Mouse (Mus musculus): ENCODE data around the gene Col1a1. TPM values are rescaled to one million over a fixed set of nuclear protein-coding genes. Genes with fewer than 3 reads are reported as not detected.
A peak's percentile ranks its signal among the peaks of the same experiment; 100 is the strongest.

The Col1a1 gene
- polyA plus RNA-seq, 1 experiment from 2014 or later: 7.4 TPM

DNA sequence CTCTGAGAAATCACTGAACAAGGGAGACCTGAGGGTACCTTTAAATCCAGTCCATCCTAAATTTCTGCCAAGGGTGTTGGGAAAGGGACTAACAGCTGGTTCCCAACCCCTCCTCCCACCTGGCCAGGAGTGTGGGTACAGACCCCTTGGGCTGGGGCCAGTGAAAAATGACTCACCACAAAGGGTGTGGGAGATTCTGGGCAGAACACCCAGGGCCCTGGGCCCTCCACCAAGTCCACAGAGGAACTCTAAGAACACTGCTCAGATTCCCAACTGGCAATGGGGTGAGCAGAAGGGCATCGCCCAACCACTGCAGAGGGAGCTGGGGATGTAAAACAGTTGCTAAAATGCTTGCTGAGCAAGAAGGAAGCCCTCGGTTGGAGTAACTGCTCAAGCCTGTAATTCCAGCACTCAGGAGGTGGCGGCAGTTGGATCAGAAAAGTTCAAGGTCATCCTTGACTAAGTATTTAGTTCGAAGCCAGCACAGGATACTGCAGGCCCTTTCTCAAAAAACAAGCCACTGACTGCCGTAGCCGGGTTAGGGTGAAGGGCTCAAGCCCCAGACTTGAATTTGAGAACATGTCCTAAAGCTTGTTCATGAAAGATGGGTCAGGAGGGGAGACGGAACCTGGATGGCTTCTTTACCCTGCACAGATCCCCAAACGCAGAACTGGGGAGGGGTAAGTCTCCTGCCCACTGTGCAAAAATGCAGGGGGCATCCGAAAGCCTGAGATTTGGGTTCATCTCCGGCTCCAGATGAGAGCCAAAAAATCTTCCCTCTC, 52.9 kb downstream of the Col1a1 start:
- no peaks in the 10 kb centered on the region for H3K36me3 ChIP-seq (ENCODE audit: control insufficient read depth, insufficient read depth, low read length)
- H3K4me3 ChIP-seq (ENCODE audit: low read depth, low read length): peak overlapping the region; percentile 40
- H3K9me3 ChIP-seq (ENCODE audit: control insufficient read depth, low read length): no peaks in the 10 kb centered on the region
- H3K4me1 ChIP-seq (ENCODE audit: control insufficient read depth, insufficient read depth, low read length): peaks cover 29% of the 10 kb centered on the region
- peaks cover 4% of the 10 kb centered on the region; the same call in 1 of the 2 replicates for H3K27me3 ChIP-seq (ENCODE audit: control insufficient read depth, insufficient read depth, low read length)
- WGBS: 18% methylated on average over 10 of the region's 10 CpGs
- H3K9ac ChIP-seq (replicated peaks; ENCODE audit: low read depth, low read length): peak overlapping the region; percentile 63
- peak overlapping the region; percentile 91 for H3K27ac ChIP-seq (ENCODE audit: low read depth, low read length)
- H3K4me2 ChIP-seq (ENCODE audit: low read depth, low read length): peak overlapping the region; percentile 100
- no peak for ATAC-seq (ENCODE audit: low read depth)

DNA sequence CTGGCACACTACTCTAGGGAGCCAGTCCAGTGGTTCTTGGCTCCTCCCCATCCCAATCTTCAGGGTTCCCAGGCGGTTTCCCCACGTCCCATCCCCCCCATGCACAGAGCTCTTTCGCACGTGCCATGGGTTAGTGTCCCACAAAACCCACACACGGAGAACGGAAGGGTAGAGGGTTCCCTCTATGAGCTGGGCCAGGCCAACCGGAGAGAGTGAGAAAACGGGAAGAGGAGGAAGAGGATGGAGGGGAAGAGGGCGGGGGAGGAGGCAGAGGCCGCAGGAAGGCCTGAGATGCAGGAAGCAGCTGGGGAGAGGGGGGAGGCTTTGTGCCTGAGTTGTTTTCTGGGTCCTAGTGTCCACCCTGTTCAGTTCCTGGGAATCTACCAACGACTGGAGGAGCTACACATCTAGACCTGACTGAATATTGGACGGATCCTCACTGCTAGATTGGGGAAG, 53.6 kb downstream of the Col1a1 start:
- peaks cover 4% of the 10 kb centered on the region; the same call in 1 of the 2 replicates for H3K27me3 ChIP-seq (ENCODE audit: control insufficient read depth, insufficient read depth, low read length)
- H3K9me3 ChIP-seq (ENCODE audit: control insufficient read depth, low read length): no peaks in the 10 kb centered on the region
- H3K4me3 ChIP-seq (ENCODE audit: low read depth, low read length): peak overlapping the region; percentile 97
- peak overlapping the region; percentile 91 for H3K27ac ChIP-seq (ENCODE audit: low read depth, low read length)
- peak; percentile 68 for ATAC-seq (ENCODE audit: low read depth)
- peaks cover 35% of the 10 kb centered on the region for H3K4me1 ChIP-seq (ENCODE audit: control insufficient read depth, insufficient read depth, low read length)
- WGBS: 0% methylated on average over 12 of the region's 12 CpGs
- peak overlapping the region; percentile 63 for H3K9ac ChIP-seq (replicated peaks; ENCODE audit: low read depth, low read length)
- H3K36me3 ChIP-seq (ENCODE audit: control insufficient read depth, insufficient read depth, low read length): no peaks in the 10 kb centered on the region
- peak overlapping the region; percentile 100 for H3K4me2 ChIP-seq (ENCODE audit: low read depth, low read length)

DNA sequence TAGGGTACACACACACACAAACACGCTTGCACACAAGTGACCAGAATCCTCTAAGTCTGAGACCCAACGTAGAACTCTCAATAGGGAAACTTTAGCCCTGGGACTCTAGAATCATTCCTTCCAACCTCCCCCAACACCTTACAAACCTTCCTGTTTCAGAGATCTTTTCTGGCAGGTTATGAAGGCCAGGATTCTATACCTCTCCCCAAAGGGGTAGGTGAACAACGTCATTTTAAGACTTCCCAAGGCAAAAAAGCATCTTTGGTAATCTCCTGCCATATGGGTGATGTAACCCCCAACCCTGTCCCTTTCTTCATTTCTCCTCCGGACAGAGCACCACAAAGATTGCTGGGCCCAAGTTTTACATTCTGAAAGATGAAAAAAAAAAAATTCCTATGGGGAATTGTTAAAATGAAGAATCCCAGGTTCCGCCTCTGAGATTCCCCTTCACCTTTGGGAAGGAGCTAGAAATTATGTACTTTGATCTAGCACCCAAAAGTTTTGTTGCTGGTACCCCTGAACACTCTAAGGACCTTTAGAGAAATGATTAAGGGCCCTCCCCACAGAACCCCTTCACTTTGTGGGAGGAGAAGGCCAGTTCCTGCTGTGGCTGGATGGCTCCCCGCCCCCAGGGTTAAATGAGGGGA, 54.2 kb downstream of the Col1a1 start:
- Histone ChIP-seq H3K4me1 (ENCODE audit: control insufficient read depth, insufficient read depth, low read length) (peaks cover 41% of the 10 kb centered on the region), H3K4me2 (ENCODE audit: low read depth, low read length) (peak overlapping the region; percentile 100), H3K4me3 (ENCODE audit: low read depth, low read length) (peak overlapping the region; percentile 97), H3K9me3 (ENCODE audit: control insufficient read depth, low read length) (no peaks in the 10 kb centered on the region), H3K9ac (replicated peaks; ENCODE audit: low read depth, low read length) (peak overlapping the region; percentile 5; the same call in 1 of the 2 replicates), H3K27ac (ENCODE audit: low read depth, low read length) (peak overlapping the region; percentile 92), H3K27me3 (ENCODE audit: control insufficient read depth, insufficient read depth, low read length) (peaks cover 4% of the 10 kb centered on the region; the same call in 1 of the 2 replicates), H3K36me3 (ENCODE audit: control insufficient read depth, insufficient read depth, low read length) (no peaks in the 10 kb centered on the region)
- 46% methylated on average over 6 of the region's 6 CpGs for WGBS
- no peak for ATAC-seq (ENCODE audit: low read depth)

DNA sequence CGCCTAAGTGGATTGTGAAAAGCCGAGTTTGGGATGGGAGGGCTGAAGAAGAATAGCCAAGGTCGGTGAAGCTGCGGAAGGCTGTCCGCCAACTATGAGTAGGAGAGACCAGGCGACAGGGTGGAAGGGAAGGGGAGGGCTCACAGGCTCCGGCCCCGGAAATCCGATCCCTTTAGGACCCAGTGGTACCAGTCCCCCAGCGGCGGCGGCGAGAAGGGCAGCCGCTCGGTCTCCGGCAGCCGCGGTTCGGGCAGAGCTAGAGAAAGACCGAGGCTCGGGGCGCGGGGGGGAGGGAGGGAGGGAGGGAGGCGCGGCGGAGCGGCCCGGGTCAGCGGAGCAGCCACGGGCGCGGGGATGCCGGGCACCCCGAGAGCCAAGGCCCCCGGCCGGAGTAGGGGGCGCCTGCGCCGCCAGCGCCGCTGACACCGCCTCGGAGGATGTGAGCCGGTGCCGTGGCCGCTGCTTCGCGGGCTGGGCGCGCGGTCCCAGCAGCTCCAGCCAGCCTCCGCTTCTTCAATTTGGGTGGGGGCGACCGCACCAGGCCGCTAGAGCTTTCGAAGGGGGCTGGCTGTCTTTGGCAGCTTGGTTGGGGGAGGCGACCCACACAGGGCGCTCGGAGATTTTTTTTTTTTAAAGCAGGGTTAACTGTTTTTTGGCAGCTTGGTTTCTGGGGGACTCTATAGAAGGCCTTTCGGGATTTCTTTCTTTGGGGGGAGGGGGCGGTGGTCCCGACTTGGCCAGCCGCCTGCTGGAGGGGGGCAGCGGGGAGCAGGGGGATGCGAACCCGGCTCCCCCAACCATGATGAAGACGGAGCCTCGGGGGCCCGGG, 54.9 kb downstream of the Col1a1 start, which contains the start of gene Ppp1r9b:
TSS of gene Ppp1r9b (plus strand) at position 287 of the 829 bp plus-strand sequence.
- Histone ChIP-seq H3K27me3 (ENCODE audit: control insufficient read depth, insufficient read depth, low read length) (peaks cover 4% of the 10 kb centered on the region; the same call in 1 of the 2 replicates), H3K9ac (replicated peaks; ENCODE audit: low read depth, low read length) (peak within 1 kb of the TSS; percentile 98), H3K27ac (ENCODE audit: low read depth, low read length) (peak within 1 kb of the TSS; percentile 92), H3K4me1 (ENCODE audit: control insufficient read depth, insufficient read depth, low read length) (peaks cover 49% of the 10 kb centered on the region), H3K9me3 (ENCODE audit: control insufficient read depth, low read length) (no peaks in the 10 kb centered on the region), H3K36me3 (ENCODE audit: control insufficient read depth, insufficient read depth, low read length) (no peaks in the 10 kb centered on the region), H3K4me3 (ENCODE audit: low read depth, low read length) (peak within 1 kb of the TSS; percentile 97), H3K4me2 (ENCODE audit: low read depth, low read length) (peak within 1 kb of the TSS; percentile 100)
- peak; percentile 84 for ATAC-seq (ENCODE audit: low read depth)
- 0% methylated on average over 57 of the region's 69 CpGs for WGBS

DNA sequence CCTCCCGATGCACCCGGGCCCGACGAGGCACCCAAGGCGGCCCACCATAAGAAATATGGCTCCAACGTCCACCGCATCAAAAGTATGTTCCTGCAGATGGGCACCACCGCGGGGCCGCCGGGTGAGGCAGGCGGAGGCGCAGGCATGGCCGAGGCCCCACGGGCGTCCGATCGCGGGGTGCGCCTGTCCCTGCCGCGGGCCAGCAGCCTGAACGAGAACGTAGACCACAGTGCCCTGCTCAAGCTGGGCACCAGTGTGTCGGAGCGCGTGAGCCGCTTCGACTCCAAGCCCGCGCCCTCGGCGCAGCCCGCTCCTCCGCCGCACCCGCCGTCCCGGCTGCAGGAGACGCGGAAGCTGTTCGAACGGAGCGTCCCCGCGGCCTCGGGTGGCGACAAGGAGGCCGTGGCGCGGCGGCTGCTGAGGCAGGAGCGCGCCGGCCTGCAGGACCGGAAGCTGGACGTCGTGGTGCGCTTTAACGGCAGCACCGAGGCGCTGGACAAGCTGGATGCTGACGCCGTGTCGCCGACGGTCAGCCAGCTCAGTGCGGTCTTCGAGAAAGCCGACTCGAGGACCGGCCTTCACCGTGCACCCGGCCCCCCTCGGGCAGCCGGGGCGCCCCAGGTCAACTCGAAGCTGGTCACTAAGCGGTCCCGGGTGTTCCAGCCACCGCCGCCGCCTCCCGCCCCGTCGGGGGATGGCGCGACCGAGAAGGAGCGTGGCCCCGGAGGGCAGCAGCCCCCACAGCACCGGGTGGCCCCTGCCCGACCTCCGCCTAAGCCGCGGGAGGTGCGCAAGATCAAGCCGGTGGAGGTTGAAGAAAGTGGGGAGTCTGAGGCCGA, 55.8 kb downstream of the Col1a1 start:
- 1% methylated on average over 85 of the region's 99 CpGs for WGBS
- Histone ChIP-seq H3K36me3 (ENCODE audit: control insufficient read depth, insufficient read depth, low read length) (peaks cover 4% of the 10 kb centered on the region; the same call in 1 of the 2 replicates), H3K4me3 (ENCODE audit: low read depth, low read length) (peak overlapping the region; percentile 97), H3K4me2 (ENCODE audit: low read depth, low read length) (peak overlapping the region; percentile 100), H3K27ac (ENCODE audit: low read depth, low read length) (peak overlapping the region; percentile 92), H3K9ac (replicated peaks; ENCODE audit: low read depth, low read length) (peak overlapping the region; percentile 98), H3K27me3 (ENCODE audit: control insufficient read depth, insufficient read depth, low read length) (peaks cover 4% of the 10 kb centered on the region; the same call in 1 of the 2 replicates), H3K4me1 (ENCODE audit: control insufficient read depth, insufficient read depth, low read length) (peaks cover 50% of the 10 kb centered on the region), H3K9me3 (ENCODE audit: control insufficient read depth, low read length) (no peaks in the 10 kb centered on the region)
- ATAC-seq (ENCODE audit: low read depth): no peak

DNA sequence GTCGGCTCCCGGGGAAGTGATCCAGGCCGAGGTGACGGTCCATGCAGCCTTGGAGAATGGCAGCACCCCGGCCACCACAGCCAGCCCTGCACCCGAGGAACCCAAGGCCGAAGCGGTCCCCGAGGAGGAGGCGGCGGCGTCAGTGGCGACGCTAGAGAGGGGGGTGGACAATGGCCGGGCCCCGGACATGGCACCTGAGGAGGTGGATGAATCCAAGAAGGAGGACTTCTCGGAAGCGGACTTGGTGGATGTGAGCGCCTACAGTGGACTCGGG, 56.4 kb downstream of the Col1a1 start:
- Histone ChIP-seq H3K9ac (replicated peaks; ENCODE audit: low read depth, low read length) (peak overlapping the region; percentile 98), H3K27ac (ENCODE audit: low read depth, low read length) (peak overlapping the region; percentile 92), H3K4me3 (ENCODE audit: low read depth, low read length) (peak overlapping the region; percentile 97), H3K36me3 (ENCODE audit: control insufficient read depth, insufficient read depth, low read length) (peaks cover 5% of the 10 kb centered on the region; the same call in 1 of the 2 replicates), H3K27me3 (ENCODE audit: control insufficient read depth, insufficient read depth, low read length) (peaks cover 4% of the 10 kb centered on the region; the same call in 1 of the 2 replicates), H3K4me2 (ENCODE audit: low read depth, low read length) (peak overlapping the region; percentile 100), H3K4me1 (ENCODE audit: control insufficient read depth, insufficient read depth, low read length) (peaks cover 53% of the 10 kb centered on the region), H3K9me3 (ENCODE audit: control insufficient read depth, low read length) (no peaks in the 10 kb centered on the region)
- WGBS: under 1% methylated on average over 20 of the region's 20 CpGs
- no peak for ATAC-seq (ENCODE audit: low read depth)

DNA sequence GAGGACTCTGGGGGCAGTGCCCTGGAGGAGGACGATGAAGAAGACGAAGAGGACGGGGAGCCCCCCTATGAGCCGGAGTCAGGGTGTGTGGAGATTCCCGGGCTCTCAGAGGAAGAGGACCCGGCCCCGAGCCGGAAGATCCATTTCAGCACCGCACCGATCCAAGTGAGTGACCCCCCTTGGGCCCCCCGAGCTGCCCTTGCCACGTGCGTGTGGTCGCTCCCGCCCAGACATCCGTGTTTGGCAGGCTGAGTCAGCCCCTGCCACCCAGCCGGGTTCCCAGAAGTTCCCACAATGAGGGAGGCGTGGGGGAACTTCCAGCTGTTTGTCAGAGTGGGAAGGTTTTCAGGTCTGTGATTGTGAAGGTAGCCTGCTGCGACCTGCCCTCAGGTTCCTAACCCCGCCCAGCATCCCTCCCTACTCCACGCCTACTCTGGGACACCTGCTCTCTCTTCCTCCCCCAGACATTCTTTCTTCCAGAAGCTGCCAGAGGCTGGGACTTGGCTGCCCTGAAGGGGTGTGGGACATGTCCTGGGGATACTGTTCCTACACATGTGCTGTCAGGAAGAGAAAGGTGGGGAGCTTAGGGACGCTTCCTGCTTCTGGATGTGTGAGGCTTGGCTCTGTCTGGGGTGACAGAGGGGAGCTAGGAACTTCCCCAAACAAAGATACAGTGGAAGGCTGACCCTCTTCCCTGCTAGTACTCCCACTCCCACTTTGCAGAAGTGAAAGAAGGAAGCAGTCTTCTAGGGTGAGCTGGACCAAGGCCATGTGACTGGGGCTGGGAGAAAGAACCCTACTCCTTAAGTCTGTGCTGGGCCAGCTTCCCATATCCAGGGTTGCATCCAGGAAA, 57.0 kb downstream of the Col1a1 start:
- Histone ChIP-seq H3K9me3 (ENCODE audit: control insufficient read depth, low read length) (no peaks in the 10 kb centered on the region), H3K9ac (replicated peaks; ENCODE audit: low read depth, low read length) (peak overlapping the region; percentile 98), H3K4me3 (ENCODE audit: low read depth, low read length) (peak overlapping the region; percentile 97), H3K27me3 (ENCODE audit: control insufficient read depth, insufficient read depth, low read length) (peaks cover 4% of the 10 kb centered on the region; the same call in 1 of the 2 replicates), H3K4me1 (ENCODE audit: control insufficient read depth, insufficient read depth, low read length) (peaks cover 57% of the 10 kb centered on the region), H3K27ac (ENCODE audit: low read depth, low read length) (no peak overlapping the region), H3K4me2 (ENCODE audit: low read depth, low read length) (peak overlapping the region; percentile 100), H3K36me3 (ENCODE audit: control insufficient read depth, insufficient read depth, low read length) (peaks cover 5% of the 10 kb centered on the region; the same call in 1 of the 2 replicates)
- 1% methylated on average over 22 of the region's 22 CpGs for WGBS
- no peak for ATAC-seq (ENCODE audit: low read depth)
